Mouse (Mus musculus) limb, embryonic 14.5 days (tissue): ENCODE measurements around the gene Nfyc. TPM values are rescaled to one million over a fixed set of nuclear protein-coding genes. Genes with fewer than 3 reads are reported as not detected.
A peak's percentile ranks its signal among the peaks of the same experiment; 100 is the strongest.

Experiments
- ATAC-seq: fragments of 200-750 bp; cut with Nextera tagmentation; 2 replicates; pipeline ENCODE4 v1.8.0; 2017; ENCODE audit warnings: low read depth, moderate number of reproducible peaks, moderate TSS enrichment; ENCODE audit not compliant: low FRiP score
- DNase-seq: peaks from one replicate; pipeline ENCODE4 v3.0.0-alpha.2; 2015; ENCODE audit warnings: low spot score
- H3K27ac ChIP-seq: fragments of 300-500 bp; sonication (generic); replicated peaks from 2 replicates; pipeline ENCODE4 v1.5.1; 2014; ENCODE audit warnings: low read depth, mild to moderate bottlenecking, low read length, moderate library complexity, mixed read lengths
- H3K27me3 ChIP-seq: fragments of 300-500 bp; sonication (generic); 2 replicates; pipeline ENCODE4 v1.6.1; 2014; ENCODE audit warnings: low read length, mixed read lengths; ENCODE audit not compliant: control insufficient read depth, insufficient read depth
- H3K36me3 ChIP-seq: fragments of 300-500 bp; sonication (generic); 2 replicates; pipeline ENCODE4 v1.6.1; 2014; ENCODE audit warnings: mild to moderate bottlenecking, low read length, moderate library complexity, mixed read lengths; ENCODE audit not compliant: control insufficient read depth, insufficient read depth
- H3K4me1 ChIP-seq: fragments of 300-500 bp; sonication (generic); 2 replicates; pipeline ENCODE4 v1.6.1; 2014; ENCODE audit warnings: antibody characterized with exemption, low read length, mixed read lengths; ENCODE audit not compliant: control insufficient read depth, insufficient read depth
- H3K4me2 ChIP-seq: fragments of 300-500 bp; sonication (generic); replicated peaks from 2 replicates; pipeline ENCODE4 v1.6.1; 2014; ENCODE audit warnings: low read depth, mild to moderate bottlenecking, low read length, moderate library complexity; ENCODE audit not compliant: severe bottlenecking
- H3K4me3 ChIP-seq: fragments of 300-500 bp; sonication (generic); replicated peaks from 2 replicates; pipeline ENCODE4 v1.5.1; 2014; ENCODE audit warnings: low read length
- H3K9ac ChIP-seq: fragments of 300-500 bp; sonication (generic); 2 replicates; pipeline ENCODE4 v1.6.1; 2014; ENCODE audit warnings: mild to moderate bottlenecking, low read depth, low read length, moderate library complexity; ENCODE audit not compliant: severe bottlenecking
- H3K9me3 ChIP-seq: fragments of 300-500 bp; sonication (generic); 2 replicates; pipeline ENCODE4 v1.6.1; 2016; ENCODE audit warnings: low read length; ENCODE audit not compliant: control insufficient read depth
- POLR2A ChIP-seq: fragments of 200-500 bp; IDR thresholded peaks from 2 replicates; pipeline ENCODE4 v1.8.0; 2012; ENCODE audit warnings: inconsistent platforms, mild to moderate bottlenecking, moderate library complexity, borderline replicate concordance; ENCODE audit not compliant: insufficient read depth, insufficient read length; ENCODE audit errors: extremely low read depth
- WGBS: fragments of 180-500 bp; shearing (Covaris S2); extraction: QIAGEN DNeasy Blood & Tissue Kit; methylation state at CpG from one replicate; pipeline ENCODE4 v1.1.7; 2014; 5-methylcytosine and 5-hydroxymethylcytosine counted together
- polyA plus RNA-seq, 2 experiments: library from polyadenylated mRNA; depleted of rRNA in 1 of 2; stranded (reverse) in 1 of 2; unstranded in 1 of 2; fragments of >200 nt; fragmentation: Nextera tagmentation in 1 of 2; extraction: Ambion mirVana in 1 of 2; gene quantifications; 2 replicates each; pipeline versions ENCODE4 v1.2.1 to v1.2.3; 2012 to 2014

The Nfyc gene
- polyA plus RNA-seq, 2 experiments = 108 to 170 TPM

GRCm38 (mm10) chr4:120755801-120756200, 75.6 kb downstream of the Nfyc start:
- no peak for ATAC-seq
- no peaks in the 10 kb centered on the region for H3K4me1 ChIP-seq
- H3K27ac ChIP-seq = no peak overlapping the region
- H3K27me3 ChIP-seq = peaks cover 12% of the 10 kb centered on the region; the same call in 1 of the 2 replicates
- no peak overlapping the region for H3K4me2 ChIP-seq
- H3K36me3 ChIP-seq = peaks cover 47% of the 10 kb centered on the region
- WGBS = 65% methylated on average over 5 of the region's 5 CpGs
- H3K9me3 ChIP-seq = no peaks in the 10 kb centered on the region
- no peak for DNase-seq
- no peak for TF ChIP-seq POLR2A
- H3K4me3 ChIP-seq = no peak overlapping the region
- no peak overlapping the region for H3K9ac ChIP-seq

- Histone ChIP-seq H3K27ac (no peak overlapping the region), H3K36me3 (peaks cover 42% of the 10 kb centered on the region), H3K4me1 (no peaks in the 10 kb centered on the region), H3K4me2 (no peak overlapping the region), H3K27me3 (peaks cover 15% of the 10 kb centered on the region), H3K4me3 (no peak overlapping the region), H3K9ac (no peak overlapping the region), H3K9me3 (no peaks in the 10 kb centered on the region)
- ATAC-seq (no peak), DNase-seq (peak; percentile 63)
- TF ChIP-seq POLR2A = no peak
- WGBS = 0% methylated on average over 1 of the region's 1 CpGs
Measured at GRCm38 (mm10) chr4:120755299-120755698, 76.1 kb downstream of the Nfyc start.

GRCm38 (mm10) chr4:120749601-120750000, 81.8 kb downstream of the Nfyc start:
- Histone ChIP-seq H3K9ac (no peak overlapping the region), H3K4me2 (no peak overlapping the region), H3K27me3 (peaks cover 68% of the 10 kb centered on the region), H3K9me3 (no peaks in the 10 kb centered on the region), H3K27ac (no peak overlapping the region), H3K36me3 (no peaks in the 10 kb centered on the region), H3K4me3 (no peak overlapping the region), H3K4me1 (peaks cover 7% of the 10 kb centered on the region; the same call in 1 of the 2 replicates)
- WGBS = 35% methylated on average over 2 of the region's 2 CpGs
- TF ChIP-seq POLR2A = no peak
- no peak for DNase-seq
- ATAC-seq = no peak

GRCm38 (mm10) chr4:120747941-120748866, 83.2 kb downstream of the Nfyc start, which contains the start of gene Kcnq4:
Gene Kcnq4 (minus strand): TSS chr4:120748612.
- TF ChIP-seq POLR2A = no peak
- peak within 1 kb of the TSS; percentile 51 for H3K9ac ChIP-seq
- ATAC-seq (no peak), DNase-seq (no peak)
- H3K9me3 ChIP-seq = no peaks in the 10 kb centered on the region
- H3K27me3 ChIP-seq = peaks cover 72% of the 10 kb centered on the region
- 2% methylated on average over 42 of the region's 42 CpGs for WGBS
- peaks cover 7% of the 10 kb centered on the region; the same call in 1 of the 2 replicates for H3K4me1 ChIP-seq
- H3K36me3 ChIP-seq = no peaks in the 10 kb centered on the region
- H3K4me3 ChIP-seq = peak within 1 kb of the TSS; percentile 64
- no peak within 1 kb of the TSS for H3K27ac ChIP-seq
- peak within 1 kb of the TSS; percentile 99 for H3K4me2 ChIP-seq

- DNase-seq = no peak
- Histone ChIP-seq H3K4me2 (peak overlapping the region; percentile 99), H3K9me3 (no peaks in the 10 kb centered on the region), H3K36me3 (no peaks in the 10 kb centered on the region), H3K27ac (no peak overlapping the region), H3K4me1 (peaks cover 7% of the 10 kb centered on the region; the same call in 1 of the 2 replicates), H3K27me3 (peaks cover 72% of the 10 kb centered on the region), H3K4me3 (peak overlapping the region; percentile 64), H3K9ac (peak overlapping the region; percentile 51)
- no peak for TF ChIP-seq POLR2A
- 0% methylated on average over 27 of the region's 75 CpGs for WGBS
- peak; percentile 18; the same call in 1 of the 2 replicates for ATAC-seq
Measured at GRCm38 (mm10) chr4:120747243-120747792, 84.1 kb downstream of the Nfyc start.
